Mouse (Mus musculus): Measurements from ENCODE around the gene Fignl2. TPM values are rescaled to one million over a fixed set of nuclear protein-coding genes. Genes with fewer than 3 reads are reported as not detected.

Fignl2 gene
- total and polyA plus RNA-seq, 2 experiments, result 1.8 to 6.4 TPM

DNA sequence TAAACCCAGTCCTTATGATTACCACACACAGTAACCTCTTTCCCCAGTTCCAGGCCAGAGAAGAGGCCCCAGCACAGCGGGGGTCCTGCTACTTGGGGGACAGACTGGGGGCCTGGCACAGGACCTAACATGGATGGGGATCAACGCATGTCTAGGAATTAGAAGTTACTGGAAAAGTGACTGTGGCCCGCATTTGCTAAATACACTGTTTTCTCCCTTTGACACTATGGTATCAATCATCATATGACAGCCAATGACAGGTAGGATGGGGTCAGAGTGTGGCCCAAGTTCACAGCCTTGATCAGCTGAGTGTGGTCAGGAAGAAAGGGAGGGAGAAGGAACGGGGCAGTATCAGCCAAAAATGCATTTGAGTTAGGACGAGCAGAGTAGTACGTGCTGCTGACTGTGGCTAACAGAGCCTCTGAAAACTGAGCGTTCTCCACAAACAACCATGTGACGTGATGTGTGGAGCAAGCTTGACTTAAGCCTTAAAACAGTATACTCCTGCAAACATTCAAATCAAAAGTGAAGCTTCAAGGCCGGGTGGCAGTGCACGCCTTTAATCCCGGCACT is 18.0 kb downstream of the Fignl2 start:
- peaks cover 14% of the 10 kb centered on the region for H3K79me2 ChIP-seq (ENCODE audit: control insufficient read depth, insufficient read depth, low read length)
- WGBS, result 75% methylated on average over 11 of the region's 11 CpGs
- H3K4me3 ChIP-seq (ENCODE audit: insufficient read depth, low read depth, low read length), result no peak overlapping the region
- no peaks in the 10 kb centered on the region for H3K36me3 ChIP-seq (ENCODE audit: control insufficient read depth, insufficient read depth, low read length)
- no peak overlapping the region for H3K27ac ChIP-seq (replicated peaks; ENCODE audit: insufficient read depth, low read depth, low read length)
- no peak overlapping the region for H3K9ac ChIP-seq (ENCODE audit: low read depth, low read length)
- H3K27me3 ChIP-seq (ENCODE audit: control insufficient read depth, insufficient read depth, low read length), result no peaks in the 10 kb centered on the region
- no peak for TF ChIP-seq CTCF (IDR thresholded peaks at IDR 0.05; ENCODE audit: low read depth, low read length)
- no peak for TF ChIP-seq POLR2A (IDR thresholded peaks at IDR 0.05; ENCODE audit: extremely low read depth, insufficient read depth, low read length)
- peak; percentile 24 for DNase-seq (ENCODE audit: extremely low read depth, low read depth, low spot score)
- H3K4me1 ChIP-seq (ENCODE audit: control insufficient read depth, insufficient read depth, low read length), result no peaks in the 10 kb centered on the region

DNA sequence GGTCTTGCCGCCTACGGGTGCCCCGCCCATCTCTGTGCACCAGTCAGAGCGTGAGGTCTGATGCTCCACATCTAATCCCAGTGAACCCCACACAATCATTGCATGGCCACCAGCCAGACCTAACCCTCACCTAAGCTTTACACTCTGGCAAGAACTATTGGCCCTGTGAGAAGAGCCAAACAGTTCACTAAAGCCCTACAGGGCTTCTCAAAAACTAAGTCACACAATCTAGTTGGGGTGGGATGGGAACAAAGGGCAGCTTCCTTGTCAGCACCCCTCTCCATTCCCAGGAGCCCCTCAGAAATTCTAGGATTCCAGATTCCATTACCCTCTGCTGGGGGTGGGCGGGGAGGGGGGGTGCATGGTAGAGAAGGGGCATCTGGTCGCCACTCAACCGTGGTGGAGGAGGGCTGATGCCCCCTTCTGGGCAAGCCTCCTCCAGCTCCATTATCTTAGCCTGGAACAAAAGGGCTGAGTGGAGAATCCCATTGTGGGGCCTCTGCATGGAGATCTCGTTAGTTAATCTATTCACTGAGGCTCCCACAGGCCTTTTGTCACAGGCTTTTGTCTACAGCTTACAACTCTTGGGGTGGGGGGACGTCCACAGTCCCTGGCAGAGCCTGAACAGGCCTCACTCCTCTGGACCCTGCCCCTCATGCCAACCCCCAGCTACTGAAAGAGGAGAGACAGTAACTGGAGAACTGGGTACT is 18.6 kb downstream of the Fignl2 start:
- no peak for DNase-seq (ENCODE audit: extremely low read depth, low read depth, low spot score)
- peaks cover 8% of the 10 kb centered on the region for H3K79me2 ChIP-seq (ENCODE audit: control insufficient read depth, insufficient read depth, low read length)
- WGBS, result 70% methylated on average over 9 of the region's 9 CpGs
- no peaks in the 10 kb centered on the region for H3K27me3 ChIP-seq (ENCODE audit: control insufficient read depth, insufficient read depth, low read length)
- TF ChIP-seq CTCF (IDR thresholded peaks at IDR 0.05; ENCODE audit: low read depth, low read length) (no peak), POLR2A (IDR thresholded peaks at IDR 0.05; ENCODE audit: extremely low read depth, insufficient read depth, low read length) (no peak)
- no peak overlapping the region for H3K27ac ChIP-seq (replicated peaks; ENCODE audit: insufficient read depth, low read depth, low read length)
- no peaks in the 10 kb centered on the region for H3K4me1 ChIP-seq (ENCODE audit: control insufficient read depth, insufficient read depth, low read length)
- H3K36me3 ChIP-seq (ENCODE audit: control insufficient read depth, insufficient read depth, low read length), result no peaks in the 10 kb centered on the region
- no peak overlapping the region for H3K9ac ChIP-seq (ENCODE audit: low read depth, low read length)
- no peak overlapping the region for H3K4me3 ChIP-seq (ENCODE audit: insufficient read depth, low read depth, low read length)

DNA sequence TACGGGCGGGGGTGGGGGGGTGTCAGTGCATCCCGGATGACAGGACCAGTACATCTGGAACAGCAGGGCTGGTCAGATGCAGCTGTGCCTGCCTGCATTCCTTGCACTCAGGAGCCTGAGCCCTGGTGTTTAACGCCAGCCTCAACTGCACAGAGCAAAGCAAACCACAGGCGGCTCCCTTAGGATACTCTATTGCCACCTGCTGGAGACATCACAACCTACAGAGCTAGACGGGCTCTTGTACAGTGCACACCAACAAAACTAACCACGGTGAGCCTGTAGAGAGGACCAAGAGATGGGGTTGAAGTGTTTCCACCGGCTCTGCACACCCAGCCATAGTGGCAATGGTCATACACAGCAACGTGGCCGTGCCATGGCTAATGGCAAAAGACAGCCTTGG is 22.1 kb downstream of the Fignl2 start:
- 73% methylated on average over 10 of the region's 10 CpGs for WGBS
- no peaks in the 10 kb centered on the region for H3K27me3 ChIP-seq (ENCODE audit: control insufficient read depth, insufficient read depth, low read length)

DNA sequence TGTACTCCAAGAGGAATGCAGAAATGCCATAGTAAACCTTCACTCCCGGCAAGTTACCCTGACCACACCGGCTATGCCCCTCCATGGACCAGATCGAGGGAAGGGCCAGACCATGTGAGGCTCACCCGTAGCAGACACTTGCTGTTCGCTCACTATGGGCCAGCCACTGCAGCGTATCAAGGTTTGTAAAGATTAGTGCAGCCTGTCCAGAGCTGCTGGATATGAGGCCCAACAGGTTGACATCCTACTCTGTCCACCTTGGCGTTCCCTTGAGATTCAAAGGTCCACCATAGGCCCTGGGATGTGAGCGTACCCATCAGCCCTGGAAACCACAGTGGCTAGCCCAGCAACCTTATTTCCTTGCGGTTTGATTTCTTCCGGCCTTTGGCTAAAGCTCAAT is 23.8 kb downstream of the Fignl2 start:
- Histone ChIP-seq H3K79me2 (ENCODE audit: control insufficient read depth, insufficient read depth, low read length) (no peaks in the 10 kb centered on the region; the same call in 1 of the 2 replicates), H3K27me3 (ENCODE audit: control insufficient read depth, insufficient read depth, low read length) (no peaks in the 10 kb centered on the region), H3K9ac (ENCODE audit: low read depth, low read length) (no peak overlapping the region), H3K27ac (replicated peaks; ENCODE audit: insufficient read depth, low read depth, low read length) (no peak overlapping the region), H3K36me3 (ENCODE audit: control insufficient read depth, insufficient read depth, low read length) (peaks cover 5% of the 10 kb centered on the region), H3K4me1 (ENCODE audit: control insufficient read depth, insufficient read depth, low read length) (no peaks in the 10 kb centered on the region), H3K4me3 (ENCODE audit: insufficient read depth, low read depth, low read length) (no peak overlapping the region)
- no peak for DNase-seq (ENCODE audit: extremely low read depth, low read depth, low spot score)
- TF ChIP-seq CTCF (IDR thresholded peaks at IDR 0.05; ENCODE audit: low read depth, low read length) (no peak), POLR2A (IDR thresholded peaks at IDR 0.05; ENCODE audit: extremely low read depth, insufficient read depth, low read length) (no peak)
- 95% methylated on average over 10 of the region's 10 CpGs for WGBS

More for the DNA sequence above, 22.1 kb downstream of the Fignl2 start:
- H3K9ac ChIP-seq (ENCODE audit: low read depth, low read length), result no peak overlapping the region
- DNase-seq (ENCODE audit: extremely low read depth, low read depth, low spot score), result no peak
- no peak overlapping the region for H3K4me3 ChIP-seq (ENCODE audit: insufficient read depth, low read depth, low read length)
- TF ChIP-seq POLR2A (IDR thresholded peaks at IDR 0.05; ENCODE audit: extremely low read depth, insufficient read depth, low read length) (no peak), CTCF (IDR thresholded peaks at IDR 0.05; ENCODE audit: low read depth, low read length) (peak; percentile 32)
- no peak overlapping the region for H3K27ac ChIP-seq (replicated peaks; ENCODE audit: insufficient read depth, low read depth, low read length)
- H3K36me3 ChIP-seq (ENCODE audit: control insufficient read depth, insufficient read depth, low read length), result peaks cover 5% of the 10 kb centered on the region
- H3K4me1 ChIP-seq (ENCODE audit: control insufficient read depth, insufficient read depth, low read length), result no peaks in the 10 kb centered on the region
- no peaks in the 10 kb centered on the region; the same call in 1 of the 2 replicates for H3K79me2 ChIP-seq (ENCODE audit: control insufficient read depth, insufficient read depth, low read length)

DNA sequence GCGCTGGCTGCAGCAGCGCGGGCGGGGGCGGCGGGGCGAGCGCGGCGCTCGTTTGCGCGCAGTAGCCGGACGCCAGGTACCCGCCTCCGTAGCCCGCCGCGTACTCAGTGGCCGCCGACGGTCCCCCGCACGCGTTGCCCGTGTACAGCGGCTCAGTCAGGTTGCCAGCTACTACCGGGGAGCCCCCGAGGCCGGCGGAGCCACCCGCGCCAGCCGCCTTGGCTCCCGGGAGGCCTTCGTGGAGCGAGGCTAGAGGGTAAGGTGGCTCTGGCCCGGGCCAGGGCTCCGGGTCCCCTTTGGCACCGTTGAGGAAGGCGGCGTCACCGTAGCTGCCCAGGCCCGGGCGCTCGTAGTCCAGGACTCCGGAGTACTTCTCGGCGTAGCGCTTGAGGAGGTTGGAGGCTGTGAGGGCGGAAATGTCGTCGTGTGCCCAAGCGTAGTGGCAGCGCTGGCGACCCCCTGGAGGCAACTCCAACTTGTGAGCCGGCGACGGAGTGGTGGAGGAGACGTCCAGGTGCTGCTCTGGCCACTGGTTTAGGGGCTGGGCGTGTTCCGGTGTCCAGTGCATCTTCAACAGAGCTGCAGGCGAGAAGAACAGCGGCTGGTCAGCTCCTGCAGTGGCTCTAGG is 24.4 kb downstream of the Fignl2 start:
- WGBS, result 86% methylated on average over 65 of the region's 65 CpGs
- Histone ChIP-seq H3K4me3 (ENCODE audit: insufficient read depth, low read depth, low read length) (no peak overlapping the region), H3K4me1 (ENCODE audit: control insufficient read depth, insufficient read depth, low read length) (no peaks in the 10 kb centered on the region), H3K79me2 (ENCODE audit: control insufficient read depth, insufficient read depth, low read length) (no peaks in the 10 kb centered on the region; the same call in 1 of the 2 replicates), H3K36me3 (ENCODE audit: control insufficient read depth, insufficient read depth, low read length) (peaks cover 5% of the 10 kb centered on the region), H3K9ac (ENCODE audit: low read depth, low read length) (no peak overlapping the region), H3K27me3 (ENCODE audit: control insufficient read depth, insufficient read depth, low read length) (no peaks in the 10 kb centered on the region), H3K27ac (replicated peaks; ENCODE audit: insufficient read depth, low read depth, low read length) (no peak overlapping the region)
- no peak for DNase-seq (ENCODE audit: extremely low read depth, low read depth, low spot score)
- no peak for TF ChIP-seq POLR2A (IDR thresholded peaks at IDR 0.05; ENCODE audit: extremely low read depth, insufficient read depth, low read length)
- TF ChIP-seq CTCF (IDR thresholded peaks at IDR 0.05; ENCODE audit: low read depth, low read length), result no peak

Data from liver, adult 2 months (tissue).